Mouse (Mus musculus): Measurements from ENCODE around the gene Abhd12b. TPM values are rescaled to one million over a fixed set of nuclear protein-coding genes. Genes with fewer than 3 reads are reported as not detected.

Gene Abhd12b
- total RNA-seq, 2 experiments from 2014 or later, result 0.14 to 0.37 TPM

GRCm38 (mm10) chr12:70216229-70216800, 62.4 kb downstream of the Abhd12b start:
- Histone ChIP-seq H3K4me3 (no peak overlapping the region), H3K27ac (no peak overlapping the region)
- no peak for TF ChIP-seq CTCF (IDR thresholded peaks at IDR 0.05)
- no peak for DNase-seq (ENCODE audit: extremely low spot score in 1 of 2, low spot score in 2 of 2)
- intact Hi-C loops (cut with DNase I), result no loop called here

DNA sequence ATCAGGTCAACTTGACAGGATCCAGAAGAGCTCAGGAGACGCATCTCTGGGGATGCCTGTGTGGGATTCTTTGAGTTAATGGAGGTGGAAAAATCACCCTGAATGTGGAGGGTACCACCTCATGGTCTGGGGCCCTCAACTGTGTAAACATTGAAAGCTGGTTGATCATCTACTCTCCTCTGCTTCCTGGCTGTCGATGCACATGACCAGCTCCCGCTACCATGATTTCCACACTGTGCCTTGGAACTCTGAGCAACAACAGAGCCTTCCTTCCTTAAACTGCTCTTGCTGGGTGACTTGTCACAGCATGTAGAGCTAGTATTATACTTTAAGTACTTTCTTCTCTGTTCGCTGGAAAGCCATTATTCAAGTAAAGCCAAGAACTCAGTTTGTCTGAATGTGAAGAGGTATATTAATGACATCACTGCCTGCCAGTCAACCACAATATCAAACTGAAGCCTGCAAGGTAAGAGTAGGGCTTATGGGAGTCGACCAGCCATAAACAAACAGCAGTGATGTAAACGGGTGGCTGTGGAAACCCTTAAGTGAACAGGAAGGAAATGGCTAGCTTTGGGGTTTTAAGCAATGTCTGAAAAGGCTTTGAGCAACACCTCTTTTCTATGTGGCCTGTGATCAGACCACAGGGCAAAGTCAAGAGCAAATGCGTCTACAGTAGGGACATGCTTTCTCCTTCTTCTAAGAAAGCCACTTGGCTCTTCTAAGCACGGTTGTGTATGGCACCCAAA, 65.0 kb downstream of the Abhd12b start:
- no peak for DNase-seq (ENCODE audit: extremely low spot score in 1 of 2, low spot score in 2 of 2)
- intact Hi-C loops (cut with DNase I), result no loop called here
- H3K4me3 ChIP-seq, result no peak overlapping the region
- no peak overlapping the region for H3K27ac ChIP-seq
- TF ChIP-seq CTCF (IDR thresholded peaks at IDR 0.05), result no peak

GRCm38 (mm10) chr12:70221425-70221824, 67.5 kb downstream of the Abhd12b start:
- H3K27ac ChIP-seq, result no peak overlapping the region
- DNase-seq (ENCODE audit: extremely low spot score in 1 of 2, low spot score in 2 of 2), result no peak
- intact Hi-C loops (cut with DNase I), result no loop called here
- no peak overlapping the region for H3K4me3 ChIP-seq
- TF ChIP-seq CTCF (IDR thresholded peaks at IDR 0.05), result no peak

DNA sequence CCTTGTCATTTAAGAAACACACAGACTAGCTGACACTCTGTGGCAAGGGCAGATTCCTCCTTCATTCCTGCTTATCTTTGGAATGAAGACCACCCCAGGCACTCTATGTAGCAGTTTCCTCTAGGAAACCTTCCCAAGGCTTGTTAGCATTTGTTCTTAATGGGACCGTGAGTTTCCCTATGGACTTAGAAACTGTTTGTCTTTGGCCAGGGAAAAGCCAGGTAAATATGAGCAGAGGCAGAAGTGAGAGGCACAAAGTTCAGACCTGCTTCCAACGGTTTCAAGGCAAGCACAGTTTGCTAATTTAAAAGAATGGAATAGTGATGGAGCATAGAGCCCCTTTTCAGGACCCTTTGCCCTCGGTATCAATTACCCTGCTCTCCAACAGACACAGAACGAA, 69.4 kb downstream of the Abhd12b start:
- intact Hi-C loops (cut with DNase I), result no loop called here
- no peak for DNase-seq (ENCODE audit: extremely low spot score in 1 of 2, low spot score in 2 of 2)

DNA sequence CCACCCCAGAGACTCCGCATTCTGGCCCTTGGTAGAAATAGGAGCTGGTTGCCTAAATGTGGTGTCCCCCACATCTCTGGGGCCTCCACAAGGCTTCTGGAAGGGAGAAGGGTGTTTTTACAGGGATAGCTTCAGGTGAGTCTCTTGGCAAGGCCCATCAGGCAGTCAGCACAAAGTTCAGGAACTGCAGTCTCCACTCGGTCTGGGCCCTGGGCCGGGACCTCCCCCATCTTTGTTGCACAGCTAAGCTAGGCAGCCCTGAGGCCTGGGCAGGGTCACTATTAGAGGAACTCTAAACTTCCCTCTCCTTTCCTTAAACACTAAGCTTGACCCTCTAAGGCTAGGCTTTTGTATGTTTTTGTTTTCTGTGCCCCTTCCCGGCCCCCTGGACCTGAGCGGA, 72.7 kb downstream of the Abhd12b start:
- Histone ChIP-seq H3K4me3 (peak overlapping the region; percentile 51; the same call in 1 of the 2 replicates), H3K27ac (no peak overlapping the region)
- DNase-seq (ENCODE audit: extremely low spot score in 1 of 2, low spot score in 2 of 2), result no peak
- TF ChIP-seq CTCF (IDR thresholded peaks at IDR 0.05), result no peak
- intact Hi-C loops (cut with DNase I), result no loop called here

More for the DNA sequence above, 69.4 kb downstream of the Abhd12b start:
- no peak for TF ChIP-seq CTCF (IDR thresholded peaks at IDR 0.05)
- Histone ChIP-seq H3K27ac (no peak overlapping the region), H3K4me3 (no peak overlapping the region)

DNA sequence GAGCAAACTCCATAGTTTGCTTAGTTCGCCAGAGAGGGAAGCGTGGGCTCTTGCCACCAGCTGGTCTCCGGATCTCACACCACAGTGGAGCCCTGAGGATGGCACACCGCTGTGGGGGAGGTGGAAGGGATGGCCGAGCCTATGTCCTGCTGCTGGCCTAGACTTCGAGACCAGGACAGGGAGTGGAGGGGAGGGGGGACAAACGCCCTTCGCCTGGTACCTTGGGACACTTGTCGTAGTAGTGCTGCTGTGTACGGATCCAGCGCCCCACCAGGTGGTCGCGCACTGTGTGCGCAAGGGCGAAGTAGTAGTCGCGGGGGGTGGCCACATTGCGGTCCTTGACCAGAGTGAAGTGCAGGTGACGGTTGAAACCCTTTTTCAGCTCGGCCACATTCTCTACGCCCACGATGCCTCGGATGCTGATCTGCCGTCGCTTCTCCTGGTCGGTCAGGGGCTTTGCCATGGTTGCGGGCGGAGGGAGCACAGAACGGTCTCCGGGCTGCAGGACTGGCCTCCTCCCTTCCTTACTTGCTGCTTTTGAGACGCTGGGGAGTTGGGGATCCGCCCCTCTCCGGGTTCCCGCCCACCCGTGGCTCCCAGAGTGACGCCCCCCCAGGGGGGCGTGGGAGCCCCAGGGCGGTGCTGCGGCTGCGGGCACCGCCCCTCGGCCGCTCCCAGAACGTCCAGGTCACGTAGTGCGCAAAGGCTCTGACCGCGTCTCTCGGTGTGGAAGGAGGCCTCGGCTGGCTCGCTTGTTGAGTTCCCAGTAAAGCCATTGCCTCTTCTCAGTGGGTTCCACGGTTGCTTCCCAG, 73.4 kb downstream of the Abhd12b start:
- DNase-seq (ENCODE audit: extremely low spot score in 1 of 2, low spot score in 2 of 2), result peak; percentile 37 to 40
- H3K27ac ChIP-seq, result no peak overlapping the region; the same call in 1 of the 2 replicates
- H3K4me3 ChIP-seq, result peak overlapping the region; percentile 51
- no peak for TF ChIP-seq CTCF (IDR thresholded peaks at IDR 0.05)
- intact Hi-C loops (cut with DNase I), result no loop called here

GRCm38 (mm10) chr12:70228155-70228554, 74.2 kb downstream of the Abhd12b start:
- TF ChIP-seq CTCF (IDR thresholded peaks at IDR 0.05), result no peak
- intact Hi-C loops (cut with DNase I), result no loop called here
- no peak overlapping the region for H3K27ac ChIP-seq
- no peak for DNase-seq (ENCODE audit: extremely low spot score in 1 of 2, low spot score in 2 of 2)
- H3K4me3 ChIP-seq, result no peak overlapping the region

DNA sequence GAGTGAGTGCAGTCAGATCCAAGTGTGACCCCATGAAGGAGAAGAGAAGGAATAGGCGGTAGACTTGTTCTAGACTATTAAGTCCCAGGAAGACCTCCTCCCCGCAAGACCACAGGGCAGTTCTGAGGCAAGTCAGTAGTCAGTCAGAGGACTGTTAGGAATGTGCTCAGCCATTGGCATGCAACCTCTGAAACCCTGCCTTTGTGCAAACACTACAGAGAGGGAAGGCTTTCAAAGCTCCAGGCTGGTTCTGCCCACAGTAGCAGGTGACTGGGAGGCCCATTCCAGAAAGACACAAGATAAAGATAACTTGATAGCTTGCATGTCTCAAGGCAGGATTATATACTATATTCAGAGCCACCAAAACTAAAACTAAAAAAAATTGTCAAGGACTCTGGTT, 77.4 kb downstream of the Abhd12b start, which contains the start of gene Pygl:
Gene Pygl (minus strand): TSS at position 195 of the 400 bp plus-strand sequence.
- DNase-seq (ENCODE audit: extremely low spot score in 1 of 2, low spot score in 2 of 2), result no peak
- intact Hi-C loops (cut with DNase I), result loop anchor here (10.0 kb wide), 1 partner anchor 684 kb away; no protein-coding TSS in a partner anchor
- H3K27ac ChIP-seq, result no peak within 1 kb of the TSS
- TF ChIP-seq CTCF (IDR thresholded peaks at IDR 0.05), result no peak
- H3K4me3 ChIP-seq, result no peak within 1 kb of the TSS

GRCm38 (mm10) chr12:70232020-70232544, 78.1 kb downstream of the Abhd12b start:
- H3K4me3 ChIP-seq, result no peak overlapping the region
- no peak for TF ChIP-seq CTCF (IDR thresholded peaks at IDR 0.05)
- intact Hi-C loops (cut with DNase I), result loop anchor here (10.0 kb wide), 1 partner anchor 683 kb away; no protein-coding TSS in a partner anchor
- DNase-seq (ENCODE audit: extremely low spot score in 1 of 2, low spot score in 2 of 2), result no peak
- no peak overlapping the region for H3K27ac ChIP-seq

Other genes with a start within 250 kb of the Abhd12b start
- gene Sav1, start 167.1 kb upstream of the Abhd12b start, total RNA-seq (2021), result 10 to 100 TPM; 17.4 to 19.5 TPM
- 10 to 100 TPM; 67.4 to 82.6 TPM for gene Nin, start 40.4 kb upstream of the Abhd12b start, total RNA-seq (2021)
- 1 to 10 TPM; 3.6 to 3.8 TPM for gene Pygl, start 77.3 kb downstream of the Abhd12b start, total RNA-seq (2021)
- gene Trim9, start 193.5 kb downstream of the Abhd12b start, total RNA-seq (2021), result 100 to 1,000 TPM; 386 to 451 TPM